Mouse (Mus musculus) spleen, adult 2 months (tissue): Measurements from ENCODE around the gene Tecpr2.

ENCODE experiments used
- CTCF ChIP-seq: fragments of 200-500 bp; IDR thresholded peaks from 2 replicates; pipeline ENCODE4 v1.5.1; 2011; ENCODE audit warnings: mild to moderate bottlenecking, inconsistent platforms; ENCODE audit not compliant: insufficient read depth, insufficient read length, insufficient replicate concordance; ENCODE audit errors: extremely low read depth
- POLR2A ChIP-seq: fragments of 200-500 bp; IDR thresholded peaks from 2 replicates; pipeline ENCODE4 v1.6.1; 2011; ENCODE audit warnings: low read depth, low read length, inconsistent platforms

DNA sequence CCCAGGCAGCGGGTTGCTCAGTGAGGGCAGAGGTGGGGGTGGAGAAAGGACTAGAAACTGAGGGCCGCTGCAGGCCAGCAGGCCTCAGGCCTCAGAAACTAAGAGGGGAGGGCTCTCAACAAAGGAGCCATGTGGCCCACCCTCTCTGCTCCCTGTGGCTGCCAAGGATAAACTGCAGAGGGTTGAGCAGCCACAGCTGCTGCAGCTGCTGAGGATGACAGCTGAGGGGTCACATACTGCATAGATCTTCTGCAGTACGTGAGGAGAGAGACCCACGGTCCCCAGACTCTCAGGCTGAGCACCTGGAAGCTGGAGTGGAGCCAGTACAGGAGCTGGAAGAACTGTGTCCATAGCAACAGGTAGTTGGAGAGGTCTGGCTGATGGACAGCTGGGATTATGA lies 95.5 kb downstream of the Tecpr2 start:
- TF ChIP-seq POLR2A (no peak), CTCF (no peak)
